In genomic region chr5:142739941-142740340, GRCm38 (mm10) we compare ENCODE assay signal across 23 mouse cellular contexts. TPM values are rescaled to one million over a fixed set of nuclear protein-coding genes. Genes with fewer than 3 reads are reported as not detected.
DNase-seq lines count a peak whose midpoint lies in the region; ATAC-seq lines count a peak whose summit lies in the region.
"Had no signal": no experiment of that assay in that cellular context is flagged by ENCODE, and none has a peak within 500 bp of the region (broad histone marks: within the 10 kb centered on the region; RNA-seq: fewer than 3 reads in every experiment).

No protein-coding gene starts in this region.

- no peaks in the 10 kb centered on the region for H3K9me3 ChIP-seq in neural tube, embryonic 14.5 days (ENCODE audit: control insufficient read depth, low read length)
- H3K9me3 ChIP-seq: embryonic facial prominence, embryonic 12.5 days; forebrain, embryonic 12.5 days; G1E; heart, embryonic 15.5 days; hindbrain, embryonic 15.5 days had no signal

- H3K9ac ChIP-seq in neural tube, embryonic 14.5 days (replicated peaks; ENCODE audit: low read depth, low read length): no peak overlapping the region
- H3K9ac ChIP-seq: embryonic facial prominence, embryonic 12.5 days; forebrain, embryonic 12.5 days; heart, embryonic 15.5 days; hindbrain, embryonic 15.5 days had no signal

- H3K27ac ChIP-seq in neural tube, embryonic 14.5 days (ENCODE audit: low read depth, low read length): no peak overlapping the region
- H3K27ac ChIP-seq: embryonic facial prominence, embryonic 12.5 days; forebrain, embryonic 12.5 days; heart, adult 2 months; heart, embryonic 15.5 days; hindbrain, embryonic 10.5 days; hindbrain, embryonic 15.5 days had no signal

- H3K4me1 ChIP-seq in neural tube, embryonic 14.5 days (ENCODE audit: control insufficient read depth, insufficient read depth, low read length): no peaks in the 10 kb centered on the region
- H3K4me1 ChIP-seq: embryonic facial prominence, embryonic 12.5 days; forebrain, embryonic 12.5 days; heart, embryonic 15.5 days; hindbrain, embryonic 15.5 days had no signal

- 77% methylated on average over 8 of the region's 8 CpGs for WGBS in neural tube, embryonic 14.5 days

- no peaks in the 10 kb centered on the region for H3K27me3 ChIP-seq in neural tube, embryonic 14.5 days (ENCODE audit: control insufficient read depth, insufficient read depth, low read length)
- H3K27me3 ChIP-seq: embryonic facial prominence, embryonic 12.5 days; forebrain, embryonic 12.5 days; heart, embryonic 15.5 days; hindbrain, embryonic 15.5 days had no signal

- peak; percentile 26; the same call in 1 of the 2 replicates for ATAC-seq in neural tube, embryonic 14.5 days (ENCODE audit: low read depth)
- ATAC-seq: CD4-positive, CD25-positive, alpha-beta regulatory T cell, adult 4 months; inflammation-experienced regulatory T-cells, adult 6 months; intestine, postnatal 0 days had no signal

- H3K4me2 ChIP-seq in neural tube, embryonic 14.5 days (ENCODE audit: low read depth, low read length): no peak overlapping the region
- H3K4me2 ChIP-seq: embryonic facial prominence, embryonic 12.5 days; forebrain, embryonic 12.5 days; heart, embryonic 11.5 days; heart, embryonic 15.5 days; hindbrain, embryonic 15.5 days had no signal

- peaks cover 74% of the 10 kb centered on the region for H3K36me3 ChIP-seq in neural tube, embryonic 14.5 days (ENCODE audit: control insufficient read depth, insufficient read depth, low read length)

- no peak overlapping the region for H3K4me3 ChIP-seq in neural tube, embryonic 14.5 days (ENCODE audit: low read depth, low read length)
- H3K4me3 ChIP-seq: embryonic facial prominence, embryonic 12.5 days; forebrain, embryonic 12.5 days; heart, adult 2 months; heart, embryonic 15.5 days; hindbrain, embryonic 10.5 days; hindbrain, embryonic 15.5 days had no signal

- DNase-seq in adrenal gland, adult (ENCODE audit: inconsistent age in 2 of 2, low spot score in 1 of 2): peak; percentile 82 to 89
- no peak for DNase-seq in adrenal gland, postnatal 4 days (ENCODE audit: low spot score in 2 of 2)
- no peak for DNase-seq in neural tube, embryonic 10.5 days (ENCODE audit: extremely low spot score, low spot score)
- peak; percentile 61 for DNase-seq in adrenal gland, postnatal 25 days
- no peak for DNase-seq in adipocyte (ENCODE audit: low spot score)
- no peak for DNase-seq in layer of hippocampus, adult 9-10 months (ENCODE audit: low spot score)
- DNase-seq: B cell, adult 2 months; cerebellum, adult 11-12 months; cerebellum, adult 9-10 months; cerebellum, postnatal 25 days; gastrocnemius, postnatal 36 days; heart, adult 2 months had no signal

RNA-seq across cellular contexts. Expression of gene Slc29a4, which starts 47.6 kb away (rescaled TPM):
- total RNA-seq in adrenal gland, postnatal 4 days (2021): 10 to 100 TPM; 28.9 to 30.7 TPM
- 71.4 and 81.0 TPM in 2 replicates for polyA plus RNA-seq in neural tube, embryonic 14.5 days (2014; fragmentation: Nextera tagmentation; extraction: Ambion mirVana)
- 15.7 and 21.9 TPM in 2 replicates for total RNA-seq in adrenal gland, postnatal 25 days (2021)
- polyA plus RNA-seq: G1E had no signal

Comparison
In these comparisons a context has a peak if more than half of its experiments do, and no peak if none do; other contexts are left out.
1. DNase-seq: peak in adrenal gland, adult (2 of 2) and adrenal gland, postnatal 25 days (single experiment); none in adrenal gland, postnatal 4 days (0 of 2), neural tube, embryonic 10.5 days (single experiment), adipocyte (single experiment) and layer of hippocampus, adult 9-10 months (single experiment).